Mouse (Mus musculus) neural tube, embryonic 14.5 days (tissue): Measurements from ENCODE around the gene Dzank1. TPM values are rescaled to one million over a fixed set of nuclear protein-coding genes. Genes with fewer than 3 reads are reported as not detected.
A peak's percentile ranks its signal among the peaks of the same experiment; 100 is the strongest.

Source experiments
- ATAC-seq: fragments of 200-750 bp; cut with Nextera tagmentation; 2 replicates; pipeline ENCODE4 v1.8.0; 2017; ENCODE audit warnings: low read depth, mild to moderate bottlenecking, moderate TSS enrichment, moderate library complexity
- H3K27ac ChIP-seq: fragments of 300-500 bp; sonication (generic); 2 replicates; pipeline ENCODE4 v1.5.1; 2014; ENCODE audit warnings: low read depth, mild to moderate bottlenecking, control low read depth, low read length, moderate library complexity, mixed read lengths
- H3K27me3 ChIP-seq: fragments of 300-500 bp; sonication (generic); 2 replicates; pipeline ENCODE4 v1.6.1; 2014; ENCODE audit warnings: low read length; ENCODE audit not compliant: control insufficient read depth, insufficient read depth
- H3K36me3 ChIP-seq: fragments of 300-500 bp; sonication (generic); 2 replicates; pipeline ENCODE4 v1.6.1; 2014; ENCODE audit warnings: low read length, mixed read lengths; ENCODE audit not compliant: control insufficient read depth, insufficient read depth
- H3K4me1 ChIP-seq: fragments of 300-500 bp; sonication (generic); 2 replicates; pipeline ENCODE4 v1.6.1; 2014; ENCODE audit warnings: low read length; ENCODE audit not compliant: control insufficient read depth, insufficient read depth
- H3K4me2 ChIP-seq: fragments of 300-500 bp; sonication (generic); 2 replicates; pipeline ENCODE4 v1.6.1; 2014; ENCODE audit warnings: mild to moderate bottlenecking, low read depth, low read length, control low read depth
- H3K4me3 ChIP-seq: fragments of 300-500 bp; sonication (generic); 2 replicates; pipeline ENCODE4 v1.5.1; 2014; ENCODE audit warnings: low read depth, low read length, control low read depth, mixed read lengths
- H3K9ac ChIP-seq: fragments of 300-500 bp; sonication (generic); replicated peaks from 2 replicates; pipeline ENCODE4 v1.6.1; 2014; ENCODE audit warnings: low read depth, mild to moderate bottlenecking, control low read depth, low read length, mixed read lengths
- H3K9me3 ChIP-seq: fragments of 300-500 bp; sonication (generic); 2 replicates; pipeline ENCODE4 v1.6.1; 2016; ENCODE audit warnings: low read length; ENCODE audit not compliant: control insufficient read depth
- WGBS: fragments of 180-500 bp; shearing (Covaris S2); extraction: QIAGEN DNeasy Blood & Tissue Kit; methylation state at CpG from one replicate; pipeline ENCODE4 v1.1.7; 2014; 5-methylcytosine and 5-hydroxymethylcytosine counted together
- polyA plus RNA-seq: library from polyadenylated mRNA; unstranded; fragments of >200 nt; fragmentation: Nextera tagmentation; extraction: Ambion mirVana; gene quantifications from 2 replicates; pipeline ENCODE4 v1.2.1, GENCODE M21; 2014

The Dzank1 gene
- polyA plus RNA-seq, 1 experiment from 2014 or later: 23.9 TPM

GRCm38 (mm10) chr2:144544630-144545029, 17.4 kb upstream of the Dzank1 start:
- no peaks in the 10 kb centered on the region for H3K27me3 ChIP-seq
- peaks cover 40% of the 10 kb centered on the region for H3K36me3 ChIP-seq
- H3K4me3 ChIP-seq: no peak overlapping the region
- ATAC-seq: no peak
- H3K4me1 ChIP-seq: no peaks in the 10 kb centered on the region
- H3K9ac ChIP-seq: no peak overlapping the region
- 85% methylated on average over 6 of the region's 6 CpGs for WGBS
- no peak overlapping the region for H3K4me2 ChIP-seq
- H3K27ac ChIP-seq: no peak overlapping the region
- H3K9me3 ChIP-seq: no peaks in the 10 kb centered on the region

DNA sequence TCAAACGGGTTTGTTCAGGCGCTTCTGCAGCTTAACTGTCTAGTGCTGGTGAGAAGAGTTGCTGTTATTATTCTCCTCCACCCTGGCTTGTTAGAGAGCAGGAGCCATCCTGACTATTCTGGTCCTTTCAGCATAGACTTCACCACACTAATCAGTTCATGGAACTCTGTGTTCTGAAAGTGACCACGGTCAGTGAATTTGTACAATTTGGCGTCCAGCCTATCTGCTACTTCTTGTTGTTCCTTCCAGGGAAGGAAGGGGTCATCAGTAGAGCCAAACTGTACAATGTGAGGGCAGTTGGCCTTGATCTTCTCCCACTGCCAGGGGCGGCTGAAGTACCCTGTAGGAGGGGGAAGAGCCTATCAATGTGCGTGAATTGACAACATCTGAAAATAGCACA, 16.5 kb upstream of the Dzank1 start:
- Histone ChIP-seq H3K9me3 (no peaks in the 10 kb centered on the region), H3K4me3 (no peak overlapping the region), H3K27me3 (no peaks in the 10 kb centered on the region), H3K4me1 (no peaks in the 10 kb centered on the region), H3K4me2 (no peak overlapping the region), H3K36me3 (peaks cover 48% of the 10 kb centered on the region), H3K9ac (no peak overlapping the region), H3K27ac (no peak overlapping the region)
- WGBS: 90% methylated on average over 6 of the region's 6 CpGs
- no peak for ATAC-seq

DNA sequence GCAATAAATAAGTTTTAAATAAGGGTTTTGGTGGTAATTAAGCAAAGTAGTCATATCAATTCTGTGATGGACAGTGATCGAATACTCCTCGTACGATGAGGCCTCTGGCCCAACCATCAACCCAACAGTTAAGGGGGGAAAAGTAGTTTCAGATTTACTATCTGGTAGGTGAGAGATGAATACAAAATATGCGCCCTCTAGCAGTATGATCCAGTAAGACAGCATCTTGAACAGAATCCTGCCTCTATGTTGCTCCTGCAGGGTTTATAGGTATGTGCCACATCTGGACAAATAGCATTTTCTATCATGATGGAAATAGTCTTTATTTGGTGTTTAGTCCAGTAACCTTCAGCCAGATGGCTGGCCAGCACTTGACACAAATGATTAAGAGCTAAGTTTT, 14.0 kb upstream of the Dzank1 start:
- no peak for ATAC-seq
- Histone ChIP-seq H3K27me3 (no peaks in the 10 kb centered on the region), H3K4me2 (no peak overlapping the region), H3K9me3 (no peaks in the 10 kb centered on the region), H3K27ac (no peak overlapping the region), H3K4me3 (no peak overlapping the region), H3K4me1 (no peaks in the 10 kb centered on the region), H3K9ac (no peak overlapping the region), H3K36me3 (peaks cover 58% of the 10 kb centered on the region)
- 91% methylated on average over 4 of the region's 4 CpGs for WGBS

GRCm38 (mm10) chr2:144537123-144537522, 9.9 kb upstream of the Dzank1 start:
- no peak overlapping the region for H3K9ac ChIP-seq
- no peak for ATAC-seq
- WGBS: 96% methylated on average over 7 of the region's 7 CpGs

GRCm38 (mm10) chr2:144527821-144528174, 584 bp upstream of the Dzank1 start:
- WGBS: under 1% methylated on average over 25 of the region's 25 CpGs
- peak overlapping the region; percentile 96 for H3K27ac ChIP-seq
- H3K4me1 ChIP-seq: peaks cover 8% of the 10 kb centered on the region; the same call in 1 of the 2 replicates
- H3K9me3 ChIP-seq: no peaks in the 10 kb centered on the region
- ATAC-seq: peak; percentile 62
- H3K27me3 ChIP-seq: no peaks in the 10 kb centered on the region
- H3K4me2 ChIP-seq: peak overlapping the region; percentile 49
- H3K4me3 ChIP-seq: peak overlapping the region; percentile 81
- H3K36me3 ChIP-seq: peaks cover under 1% of the 10 kb centered on the region; the same call in 1 of the 2 replicates
- H3K9ac ChIP-seq: peak overlapping the region; percentile 75

More at GRCm38 (mm10) chr2:144537123-144537522, 9.9 kb upstream of the Dzank1 start:
- H3K9me3 ChIP-seq: no peaks in the 10 kb centered on the region
- H3K4me2 ChIP-seq: no peak overlapping the region
- no peak overlapping the region for H3K4me3 ChIP-seq
- no peaks in the 10 kb centered on the region for H3K4me1 ChIP-seq
- H3K36me3 ChIP-seq: peaks cover 65% of the 10 kb centered on the region
- no peaks in the 10 kb centered on the region for H3K27me3 ChIP-seq
- H3K27ac ChIP-seq: no peak overlapping the region

DNA sequence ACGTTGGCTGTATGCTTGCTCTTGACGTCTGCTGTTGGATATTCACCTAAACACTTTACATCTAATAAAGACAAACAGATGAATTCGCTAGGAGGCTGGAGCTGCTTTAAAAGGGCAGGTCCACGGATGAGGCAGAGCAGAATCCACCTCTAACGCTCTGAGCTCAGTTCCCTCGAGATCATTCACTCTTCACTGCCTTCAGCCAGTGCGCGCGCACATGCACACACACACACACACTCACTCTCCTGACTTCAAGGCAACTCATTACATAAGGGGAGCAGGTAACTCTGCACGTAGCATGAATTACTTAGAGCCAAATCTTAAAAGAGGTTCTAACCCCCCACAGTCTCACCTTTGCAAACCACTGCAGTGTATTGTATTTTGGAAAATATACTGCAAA, 1.4 kb downstream of the Dzank1 start:
- H3K4me3 ChIP-seq: peak overlapping the region; percentile 81; the same call in 1 of the 2 replicates
- ATAC-seq: no peak
- WGBS: 43% methylated on average over 10 of the region's 10 CpGs
- peak overlapping the region; percentile 49; the same call in 1 of the 2 replicates for H3K4me2 ChIP-seq
- no peak overlapping the region for H3K9ac ChIP-seq
- no peaks in the 10 kb centered on the region for H3K27me3 ChIP-seq
- H3K36me3 ChIP-seq: no peaks in the 10 kb centered on the region; the same call in 1 of the 2 replicates
- no peaks in the 10 kb centered on the region for H3K9me3 ChIP-seq
- H3K27ac ChIP-seq: no peak overlapping the region
- H3K4me1 ChIP-seq: peaks cover 8% of the 10 kb centered on the region; the same call in 1 of the 2 replicates

GRCm38 (mm10) chr2:144519772-144520171, 7.4 kb downstream of the Dzank1 start:
- no peaks in the 10 kb centered on the region for H3K9me3 ChIP-seq
- H3K27ac ChIP-seq: no peak overlapping the region
- H3K36me3 ChIP-seq: peaks cover 5% of the 10 kb centered on the region; the same call in 1 of the 2 replicates
- H3K9ac ChIP-seq: no peak overlapping the region
- no peaks in the 10 kb centered on the region for H3K4me1 ChIP-seq
- 84% methylated on average over 3 of the region's 3 CpGs for WGBS
- H3K4me2 ChIP-seq: no peak overlapping the region
- ATAC-seq: no peak
- no peaks in the 10 kb centered on the region for H3K27me3 ChIP-seq
- no peak overlapping the region for H3K4me3 ChIP-seq

GRCm38 (mm10) chr2:144514619-144515018, 12.6 kb downstream of the Dzank1 start:
- ATAC-seq: no peak
- no peaks in the 10 kb centered on the region for H3K27me3 ChIP-seq
- no peak overlapping the region for H3K4me3 ChIP-seq
- 81% methylated on average over 3 of the region's 3 CpGs for WGBS
- no peaks in the 10 kb centered on the region for H3K4me1 ChIP-seq
- H3K36me3 ChIP-seq: peaks cover 4% of the 10 kb centered on the region; the same call in 1 of the 2 replicates
- H3K9ac ChIP-seq: no peak overlapping the region
- H3K4me2 ChIP-seq: no peak overlapping the region
- H3K9me3 ChIP-seq: no peaks in the 10 kb centered on the region
- H3K27ac ChIP-seq: no peak overlapping the region

GRCm38 (mm10) chr2:144502134-144502533, 25.1 kb downstream of the Dzank1 start:
- 88% methylated on average over 6 of the region's 6 CpGs for WGBS
- H3K27me3 ChIP-seq: no peaks in the 10 kb centered on the region
- H3K36me3 ChIP-seq: peaks cover 8% of the 10 kb centered on the region
- no peak for ATAC-seq
- H3K9ac ChIP-seq: no peak overlapping the region
- no peak overlapping the region for H3K4me2 ChIP-seq
- H3K9me3 ChIP-seq: no peaks in the 10 kb centered on the region
- no peak overlapping the region for H3K27ac ChIP-seq
- no peak overlapping the region for H3K4me3 ChIP-seq
- no peaks in the 10 kb centered on the region for H3K4me1 ChIP-seq
